Mouse (Mus musculus) lung, adult 2 months (tissue): ENCODE measurements around the gene Tmod4.

ENCODE experiments used
- CTCF ChIP-seq: fragments of 200-500 bp; IDR thresholded peaks from 2 replicates; pipeline ENCODE4 v1.5.1; 2011; ENCODE audit warnings: mild to moderate bottlenecking, low read length, control low read depth; ENCODE audit not compliant: insufficient read depth
- POLR2A ChIP-seq: fragments of 200-500 bp; IDR thresholded peaks from 2 replicates; pipeline ENCODE4 v1.6.1; 2011; ENCODE audit warnings: low read depth, mild to moderate bottlenecking, control low read depth, low read length, borderline replicate concordance; ENCODE audit errors: extremely low read depth

GRCm38 (mm10) chr3:95147924-95148323 is 23.6 kb downstream of the Tmod4 start:
- no peak for TF ChIP-seq POLR2A
- TF ChIP-seq CTCF, result no peak
